Mouse (Mus musculus) hindbrain, embryonic 14.5 days (tissue): ENCODE measurements at regions not wholly inside any gene's neighbourhood (a gene's known extent, or its start where the extent isn't known, plus 50 kb on each side); places are given as distances from the start of the nearest gene placed in this dataset.
"Not testable (repeated sequence)": the region's sequence is repeated elsewhere in the genome, so short reads cannot be mapped to it uniquely, and the experiment has no call there.

ENCODE experiments used
- ATAC-seq: fragments of 200-750 bp; cut with Nextera tagmentation; 2 replicates; pipeline ENCODE4 v1.8.0; 2017; ENCODE audit warnings: moderate number of reproducible peaks, mild to moderate bottlenecking, moderate TSS enrichment, moderate library complexity; ENCODE audit not compliant: low FRiP score
- DNase-seq: peaks from one replicate; pipeline ENCODE4 v3.0.0-alpha.2; 2015; ENCODE audit warnings: low spot score
- H3K27ac ChIP-seq: fragments of 300-500 bp; sonication (generic); 2 replicates; pipeline ENCODE4 v1.5.1; 2014; ENCODE audit warnings: mild to moderate bottlenecking, moderate library complexity
- H3K27me3 ChIP-seq: fragments of 300-500 bp; sonication (generic); 2 replicates; pipeline ENCODE4 v1.6.1; 2014; ENCODE audit warnings: mild to moderate bottlenecking, low read length, mixed read lengths; ENCODE audit not compliant: control insufficient read depth, insufficient read depth
- H3K36me3 ChIP-seq: fragments of 300-500 bp; sonication (generic); replicated peaks from 2 replicates; pipeline ENCODE4 v1.6.1; 2014; ENCODE audit not compliant: control insufficient read depth, insufficient read depth
- H3K4me1 ChIP-seq: fragments of 300-500 bp; sonication (generic); replicated peaks from 2 replicates; pipeline ENCODE4 v1.6.1; 2014; ENCODE audit warnings: antibody characterized with exemption, low read length, mixed read lengths; ENCODE audit not compliant: control insufficient read depth, insufficient read depth
- H3K4me2 ChIP-seq: fragments of 300-500 bp; sonication (generic); replicated peaks from 2 replicates; pipeline ENCODE4 v1.6.1; 2014; ENCODE audit warnings: mild to moderate bottlenecking, moderate library complexity
- H3K4me3 ChIP-seq: fragments of 300-500 bp; sonication (generic); replicated peaks from 2 replicates; pipeline ENCODE4 v1.5.1; 2014; ENCODE audit warnings: mild to moderate bottlenecking, low read length
- H3K9ac ChIP-seq: fragments of 300-500 bp; sonication (generic); 2 replicates; pipeline ENCODE4 v1.6.1; 2014
- H3K9me3 ChIP-seq: fragments of 300-500 bp; sonication (generic); 2 replicates; pipeline ENCODE4 v1.6.1; 2016; ENCODE audit warnings: low read length; ENCODE audit not compliant: control insufficient read depth
- WGBS: fragments of 180-500 bp; shearing (Covaris S2); extraction: QIAGEN DNeasy Blood & Tissue Kit; methylation state at CpG from one replicate; pipeline ENCODE4 v1.1.7; 2014; 5-methylcytosine and 5-hydroxymethylcytosine counted together

- ATAC-seq, DNase-seq, H3K27ac ChIP-seq, H3K4me3 ChIP-seq, H3K4me2 ChIP-seq, H3K9me3 ChIP-seq, H3K4me1 ChIP-seq, H3K27me3 ChIP-seq, H3K36me3 ChIP-seq, H3K9ac ChIP-seq: not testable (repeated sequence)
- WGBS, result 93% methylated on average over 15 of the region's 15 CpGs
Observed at GRCm38 (mm10) chr14:87809664-87810063, 393.2 kb downstream of the Tdrd3 start.

GRCm38 (mm10) chr14:87844120-87844519, 427.7 kb downstream of the Tdrd3 start:
- H3K9ac ChIP-seq, result no peak overlapping the region
- no peaks in the 10 kb centered on the region for H3K9me3 ChIP-seq
- DNase-seq, result no peak
- H3K36me3 ChIP-seq, result no peaks in the 10 kb centered on the region
- peak; percentile 21; the same call in 1 of the 2 replicates for ATAC-seq
- no peaks in the 10 kb centered on the region for H3K4me1 ChIP-seq
- no peak overlapping the region for H3K27ac ChIP-seq
- WGBS, result 51% methylated on average over 2 of the region's 2 CpGs
- no peak overlapping the region for H3K4me3 ChIP-seq
- no peaks in the 10 kb centered on the region for H3K27me3 ChIP-seq
- H3K4me2 ChIP-seq, result no peak overlapping the region

GRCm38 (mm10) chr14:87861486-87861885, 445.0 kb downstream of the Tdrd3 start:
- no peak overlapping the region for H3K4me3 ChIP-seq
- 85% methylated on average over 3 of the region's 3 CpGs for WGBS
- H3K27me3 ChIP-seq, result no peaks in the 10 kb centered on the region
- H3K9me3 ChIP-seq, result no peaks in the 10 kb centered on the region
- 0 out of 2 replicates have a peak, but pooled peaks cover 8% of the 10 kb centered on the region for H3K4me1 ChIP-seq
- no peak overlapping the region for H3K9ac ChIP-seq
- DNase-seq (no peak), ATAC-seq (no peak)
- H3K4me2 ChIP-seq, result no peak overlapping the region
- no peak overlapping the region for H3K27ac ChIP-seq
- no peaks in the 10 kb centered on the region for H3K36me3 ChIP-seq

GRCm38 (mm10) chr14:87864388-87865215, 448.2 kb downstream of the Tdrd3 start:
- no peaks in the 10 kb centered on the region for H3K9me3 ChIP-seq
- no peaks in the 10 kb centered on the region for H3K27me3 ChIP-seq
- H3K9ac ChIP-seq, result no peak overlapping the region
- H3K4me1 ChIP-seq, result 0 out of 2 replicates have a peak, but pooled peaks cover 8% of the 10 kb centered on the region
- H3K27ac ChIP-seq, result no peak overlapping the region
- H3K36me3 ChIP-seq, result no peaks in the 10 kb centered on the region
- DNase-seq (no peak), ATAC-seq (peak; percentile 44)
- H3K4me3 ChIP-seq, result no peak overlapping the region
- 88% methylated on average over 9 of the region's 9 CpGs for WGBS
- H3K4me2 ChIP-seq, result no peak overlapping the region

- Histone ChIP-seq H3K4me1 (0 out of 2 replicates have a peak, but pooled peaks cover 8% of the 10 kb centered on the region), H3K36me3 (no peaks in the 10 kb centered on the region), H3K4me3 (no peak overlapping the region), H3K4me2 (peak overlapping the region; percentile 6), H3K27me3 (no peaks in the 10 kb centered on the region), H3K9ac (no peak overlapping the region), H3K9me3 (no peaks in the 10 kb centered on the region), H3K27ac (no peak overlapping the region)
- 27% methylated on average over 14 of the region's 14 CpGs for WGBS
- peak; percentile 47; the same call in 1 of the 2 replicates for ATAC-seq
- peak; percentile 27 for DNase-seq
Observed at GRCm38 (mm10) chr14:87865216-87866202, 449.1 kb downstream of the Tdrd3 start.

GRCm38 (mm10) chr14:87901784-87902183, 485.3 kb downstream of the Tdrd3 start:
- Histone ChIP-seq H3K4me1 (no peaks in the 10 kb centered on the region), H3K9ac (no peak overlapping the region), H3K36me3 (no peaks in the 10 kb centered on the region), H3K4me2 (no peak overlapping the region), H3K27ac (no peak overlapping the region), H3K9me3 (no peaks in the 10 kb centered on the region), H3K27me3 (no peaks in the 10 kb centered on the region), H3K4me3 (no peak overlapping the region)
- DNase-seq (no peak), ATAC-seq (no peak)
- WGBS, result 84% methylated on average over 3 of the region's 3 CpGs

GRCm38 (mm10) chr14:87902416-87902815, 486.0 kb downstream of the Tdrd3 start:
- Histone ChIP-seq H3K4me3 (no peak overlapping the region), H3K27me3 (no peaks in the 10 kb centered on the region), H3K27ac (no peak overlapping the region), H3K4me1 (no peaks in the 10 kb centered on the region), H3K9me3 (no peaks in the 10 kb centered on the region), H3K4me2 (no peak overlapping the region), H3K9ac (no peak overlapping the region), H3K36me3 (no peaks in the 10 kb centered on the region)
- ATAC-seq (no peak), DNase-seq (no peak)
- WGBS, result 80% methylated on average over 7 of the region's 7 CpGs
